In genomic region chr7:17060031-17060781, GRCm38 (mm10) we compare ENCODE assay signal across 8 mouse cellular contexts. TPM values are rescaled to one million over a fixed set of nuclear protein-coding genes. Genes with fewer than 3 reads are reported as not detected.
DNase-seq lines count a peak whose midpoint lies in the region; ATAC-seq and TF ChIP-seq lines count a peak whose summit lies in the region.

No protein-coding gene starts in this region.

- 31% methylated on average over 9 of the region's 9 CpGs for WGBS in hindbrain, embryonic 16.5 days

- H3K36me3 ChIP-seq in hindbrain, embryonic 16.5 days (ENCODE audit: control insufficient read depth, insufficient read depth, low read length): no peaks in the 10 kb centered on the region

- peak; percentile 86 for DNase-seq in Muller cell, postnatal 12 days (ENCODE audit: inconsistent ontology term)
- DNase-seq in cerebellum, adult 9-10 months: peak; percentile 87
- peak; percentile 96 for DNase-seq in gastrocnemius, adult 2 months
- peak; percentile 89 to 95 for DNase-seq in left cerebral cortex, postnatal 10 days (ENCODE audit: extremely low spot score in 1 of 2, low spot score in 2 of 2)
- peak; percentile 82 to 83 for DNase-seq in right cerebral cortex, postnatal 36 days (ENCODE audit: low spot score in 2 of 2)

- H3K4me2 ChIP-seq in hindbrain, embryonic 16.5 days (ENCODE audit: low read length): peak overlapping the region; percentile 82

- peak overlapping the region; percentile 93 for H3K27ac ChIP-seq in gastrocnemius, adult 2 months
- H3K27ac ChIP-seq in hindbrain, embryonic 16.5 days (ENCODE audit: low read depth, low read length): peak overlapping the region; percentile 85

- H3K9ac ChIP-seq in hindbrain, embryonic 16.5 days (ENCODE audit: low read depth, low read length): peak overlapping the region; percentile 43

- H3K4me3 ChIP-seq in gastrocnemius, adult 2 months: peak overlapping the region; percentile 67
- H3K4me3 ChIP-seq in hindbrain, embryonic 16.5 days (ENCODE audit: low read length): peak overlapping the region; percentile 15

- H3K27me3 ChIP-seq in hindbrain, embryonic 16.5 days (replicated peaks; ENCODE audit: control insufficient read depth, insufficient read depth, low read length): peaks cover 3% of the 10 kb centered on the region; the same call in 1 of the 2 replicates

- intact Hi-C loops in gastrocnemius, adult 2 months (cut with DNase I): no loop called here
- intact Hi-C loops in left cerebral cortex, postnatal 10 days (cut with DNase I): loop anchor here (5.0 kb wide), 2 partner anchors 43 to 108 kb away; no protein-coding TSS in a partner anchor

- TF ChIP-seq CTCF in gastrocnemius, adult 2 months (IDR thresholded peaks at IDR 0.05): no peak

- ATAC-seq in hindbrain, embryonic 16.5 days: peak; percentile 12; the same call in 1 of the 2 replicates
- peak; percentile 24; the same call in 1 of the 2 replicates for ATAC-seq in megakaryocyte progenitor cell, adult 5-6 weeks (replicated peaks; ENCODE audit: poor library complexity)
- no peak for ATAC-seq in monocyte, adult 5-6 weeks (replicated peaks; ENCODE audit: insufficient number of reproducible peaks, low FRiP score, low TSS enrichment, poor library complexity, severe bottlenecking)

- H3K9me3 ChIP-seq in hindbrain, embryonic 16.5 days (ENCODE audit: control insufficient read depth, low read length): no peaks in the 10 kb centered on the region

- peaks cover 22% of the 10 kb centered on the region for H3K4me1 ChIP-seq in hindbrain, embryonic 16.5 days (ENCODE audit: control insufficient read depth, insufficient read depth, low read depth, low read length)

RNA-seq across cellular contexts. Expression of gene Hif3a, which starts 2.0 kb away (rescaled TPM):
- 1 to 10 TPM in 1 of 2 experiments, under 1 TPM in 1; 0.84 to 1.6 TPM for total RNA-seq in gastrocnemius, adult 2 months (2021)
- 6.9 and 8.9 TPM in 2 replicates for polyA plus RNA-seq in hindbrain, embryonic 16.5 days (2015; fragmentation: Nextera tagmentation; extraction: Ambion mirVana)
- 10 to 100 TPM in 1 of 2 experiments, 1 to 10 TPM in 1; 6.5 to 16.9 TPM for total RNA-seq in left cerebral cortex, postnatal 10 days (2021)
- total RNA-seq in megakaryocyte progenitor cell, adult 5-6 weeks (2015): 1.6 and 2.1 TPM in 2 replicates
- total RNA-seq in megakaryocyte progenitor cell, adult 5-6 weeks (2017): 0.21 and 0.78 TPM in 2 replicates
- not detected in 3 replicates for total RNA-seq in monocyte, adult 5-6 weeks (2017)

RNA-seq across cellular contexts. Expression of gene Psg16, which starts 13.6 kb away (rescaled TPM):
- under 1 TPM; 0.08 to 0.14 TPM for total RNA-seq in gastrocnemius, adult 2 months (2021)
- 5.0 and 5.6 TPM in 2 replicates for polyA plus RNA-seq in hindbrain, embryonic 16.5 days (2015; fragmentation: Nextera tagmentation; extraction: Ambion mirVana)
- 1 to 10 TPM; 5.6 to 6.1 TPM for total RNA-seq in left cerebral cortex, postnatal 10 days (2021)
- 0.02 TPM in 1 of 2 replicates, not detected in the other for total RNA-seq in megakaryocyte progenitor cell, adult 5-6 weeks (2015)
- 0.25 TPM in 1 of 2 replicates, not detected in the other for total RNA-seq in megakaryocyte progenitor cell, adult 5-6 weeks (2017)
- 0.19 to 0.64 TPM (median 0.29 TPM) in 3 replicates for total RNA-seq in monocyte, adult 5-6 weeks (2017)

RNA-seq across cellular contexts. Expression of gene Ppp5c, which starts 32.5 kb away (rescaled TPM):
- 10 to 100 TPM; 64.8 to 65.8 TPM for total RNA-seq in gastrocnemius, adult 2 months (2021)
- polyA plus RNA-seq in hindbrain, embryonic 16.5 days (2015; fragmentation: Nextera tagmentation; extraction: Ambion mirVana): 132 and 138 TPM in 2 replicates
- 100 to 1,000 TPM; 157 to 162 TPM for total RNA-seq in left cerebral cortex, postnatal 10 days (2021)
- total RNA-seq in megakaryocyte progenitor cell, adult 5-6 weeks (2015): 74.8 and 80.5 TPM in 2 replicates
- 68.3 and 78.9 TPM in 2 replicates for total RNA-seq in megakaryocyte progenitor cell, adult 5-6 weeks (2017)
- 25.8 to 48.8 TPM (median 35.1 TPM) in 3 replicates for total RNA-seq in monocyte, adult 5-6 weeks (2017)
